Mouse (Mus musculus): Measurements from ENCODE around the gene Neurl4. TPM values are rescaled to one million over a fixed set of nuclear protein-coding genes. Genes with fewer than 3 reads are reported as not detected.

Gene Neurl4
- polyA plus RNA-seq, 1 experiment = 98.3 TPM

DNA sequence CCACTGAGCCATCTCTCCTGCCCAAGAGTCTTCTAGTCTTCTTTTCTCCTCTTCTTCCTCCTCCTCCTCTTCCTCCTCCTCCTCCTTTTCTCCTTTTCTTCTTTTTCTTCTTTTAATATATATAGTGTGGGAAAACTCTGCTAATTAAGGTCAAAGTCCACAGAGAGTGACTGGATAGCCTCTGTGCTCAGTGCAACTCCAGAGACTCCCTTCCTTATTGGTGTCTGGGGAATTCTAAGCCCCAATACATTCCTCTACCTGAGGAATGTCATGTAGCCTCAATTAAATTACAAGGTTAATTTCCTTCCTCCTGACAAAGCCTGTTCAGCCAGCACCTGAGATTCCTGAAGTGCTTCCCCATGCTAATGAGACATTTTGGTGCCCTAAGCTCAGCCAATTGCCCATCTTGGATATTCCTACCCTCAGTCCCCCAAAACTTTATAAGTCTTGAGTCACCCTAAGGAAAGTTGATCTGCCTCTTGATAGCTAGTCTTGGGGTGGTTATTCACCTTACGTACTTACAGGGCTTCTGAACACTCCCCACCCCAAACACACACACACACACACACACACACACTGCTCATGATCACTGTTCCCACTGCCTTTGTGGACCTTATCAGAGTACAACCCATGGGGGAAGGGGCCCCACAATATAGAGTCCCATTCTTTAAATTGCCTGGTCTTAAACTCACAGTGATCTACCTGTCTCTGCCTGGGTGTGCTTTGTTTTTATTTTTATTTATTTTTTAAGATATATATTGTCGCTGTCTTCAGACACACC lies 30.4 kb upstream of the Neurl4 start:
- TF ChIP-seq CTCF (IDR thresholded peaks at IDR 0.05; ENCODE audit: extremely low read depth, insufficient read depth, low read length) (no peak), POLR2A (IDR thresholded peaks at IDR 0.05; ENCODE audit: extremely low read depth, insufficient read depth, low read length) (no peak)
- Histone ChIP-seq H3K27ac (ENCODE audit: insufficient read depth, low read length) (no peak overlapping the region), H3K4me3 (ENCODE audit: insufficient read depth, low read length) (no peak overlapping the region), H3K4me1 (ENCODE audit: control insufficient read depth, insufficient read depth, low read length) (peaks cover 2% of the 10 kb centered on the region; the same call in 1 of the 2 replicates)

DNA sequence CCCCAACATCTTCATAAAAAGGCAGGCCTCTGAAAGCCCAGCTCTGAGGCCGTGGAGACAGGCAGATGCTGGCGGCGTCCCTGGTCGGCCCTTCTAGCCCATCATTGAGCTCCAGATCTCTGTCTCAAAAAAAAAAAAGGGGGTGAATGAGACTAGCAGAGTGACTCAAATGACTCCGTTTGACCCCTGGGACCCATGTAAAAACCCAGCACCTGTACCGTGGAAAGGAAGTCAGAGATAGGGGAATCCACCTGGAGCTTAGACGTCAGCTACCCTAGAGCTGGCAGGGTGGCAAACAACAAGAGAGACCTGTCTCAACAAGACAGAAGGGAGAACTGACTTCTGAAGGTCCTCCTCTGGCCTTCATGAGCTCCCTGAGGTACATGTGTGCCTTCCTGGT lies 29.1 kb upstream of the Neurl4 start:
- Histone ChIP-seq H3K4me3 (ENCODE audit: insufficient read depth, low read length) (no peak overlapping the region), H3K4me1 (ENCODE audit: control insufficient read depth, insufficient read depth, low read length) (no peaks in the 10 kb centered on the region), H3K27ac (ENCODE audit: insufficient read depth, low read length) (no peak overlapping the region)
- TF ChIP-seq POLR2A (IDR thresholded peaks at IDR 0.05; ENCODE audit: extremely low read depth, insufficient read depth, low read length) (no peak), CTCF (IDR thresholded peaks at IDR 0.05; ENCODE audit: extremely low read depth, insufficient read depth, low read length) (no peak)

DNA sequence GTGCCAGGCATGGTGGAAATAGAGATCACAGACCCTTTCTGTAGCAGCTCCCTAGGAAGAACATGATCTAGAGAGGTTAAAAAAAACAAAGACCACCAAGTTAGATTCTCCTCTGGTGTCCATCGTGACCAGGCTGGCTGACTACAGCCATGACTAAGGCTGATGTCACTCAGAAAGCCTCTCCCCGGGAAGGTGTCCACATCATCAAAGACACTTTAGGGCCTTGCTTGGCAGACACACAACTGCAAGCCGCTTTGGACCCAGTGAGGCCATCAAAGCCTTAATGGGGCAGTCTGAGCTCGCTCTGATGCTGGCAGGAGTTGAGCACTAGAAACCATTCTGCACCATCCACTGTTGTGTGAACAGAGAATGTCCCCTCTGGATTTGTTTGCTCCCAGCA lies 28.4 kb upstream of the Neurl4 start:
- Histone ChIP-seq H3K27ac (ENCODE audit: insufficient read depth, low read length) (no peak overlapping the region), H3K4me1 (ENCODE audit: control insufficient read depth, insufficient read depth, low read length) (no peaks in the 10 kb centered on the region), H3K4me3 (ENCODE audit: insufficient read depth, low read length) (no peak overlapping the region)
- TF ChIP-seq CTCF (IDR thresholded peaks at IDR 0.05; ENCODE audit: extremely low read depth, insufficient read depth, low read length) = no peak
- TF ChIP-seq POLR2A (IDR thresholded peaks at IDR 0.05; ENCODE audit: extremely low read depth, insufficient read depth, low read length) = no peak

DNA sequence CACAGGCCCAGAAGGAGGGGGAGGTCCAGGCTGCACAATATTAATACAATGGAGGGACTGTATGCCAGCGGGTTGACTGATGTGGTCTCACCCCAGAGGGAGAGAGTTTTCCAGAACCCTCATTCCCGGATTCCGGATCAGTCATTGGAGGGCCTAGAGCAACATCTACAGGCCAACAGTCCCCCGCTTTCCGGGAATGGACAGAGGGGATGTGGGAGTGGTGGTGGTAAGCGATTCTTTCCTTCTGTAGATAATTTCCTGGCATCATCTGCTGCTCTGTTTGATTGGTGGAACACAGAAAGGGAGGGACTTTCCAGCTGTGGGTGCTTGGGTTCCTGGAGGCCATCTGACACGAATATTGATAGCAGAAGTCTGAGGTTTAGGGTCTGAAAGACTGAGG lies 24.7 kb upstream of the Neurl4 start:
- no peaks in the 10 kb centered on the region for H3K4me1 ChIP-seq (ENCODE audit: control insufficient read depth, insufficient read depth, low read length)
- H3K27ac ChIP-seq (ENCODE audit: insufficient read depth, low read length) = no peak overlapping the region
- no peak overlapping the region for H3K4me3 ChIP-seq (ENCODE audit: insufficient read depth, low read length)
- TF ChIP-seq CTCF (IDR thresholded peaks at IDR 0.05; ENCODE audit: extremely low read depth, insufficient read depth, low read length) (no peak), POLR2A (IDR thresholded peaks at IDR 0.05; ENCODE audit: extremely low read depth, insufficient read depth, low read length) (no peak)

DNA sequence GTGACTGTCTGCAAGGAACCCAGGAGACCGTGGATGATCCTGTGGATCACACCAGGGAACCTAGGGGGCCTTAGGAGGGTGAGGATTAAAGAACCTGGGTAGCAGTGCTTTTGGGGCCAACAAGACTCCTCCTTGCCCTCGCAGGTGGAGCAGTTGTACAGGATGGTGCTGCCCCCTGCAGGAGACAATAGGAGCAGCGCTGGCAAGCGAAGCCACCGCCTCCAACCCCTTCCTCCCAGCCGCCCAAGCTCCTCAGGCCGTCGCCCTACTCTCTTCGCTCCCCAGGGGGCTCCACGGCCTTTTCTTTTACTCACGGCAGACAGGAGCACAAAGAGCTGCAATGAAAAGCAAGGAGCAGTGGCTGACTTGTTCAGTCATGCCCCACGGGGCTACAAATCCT lies 24.0 kb upstream of the Neurl4 start:
- H3K4me3 ChIP-seq (ENCODE audit: insufficient read depth, low read length) = no peak overlapping the region

DNA sequence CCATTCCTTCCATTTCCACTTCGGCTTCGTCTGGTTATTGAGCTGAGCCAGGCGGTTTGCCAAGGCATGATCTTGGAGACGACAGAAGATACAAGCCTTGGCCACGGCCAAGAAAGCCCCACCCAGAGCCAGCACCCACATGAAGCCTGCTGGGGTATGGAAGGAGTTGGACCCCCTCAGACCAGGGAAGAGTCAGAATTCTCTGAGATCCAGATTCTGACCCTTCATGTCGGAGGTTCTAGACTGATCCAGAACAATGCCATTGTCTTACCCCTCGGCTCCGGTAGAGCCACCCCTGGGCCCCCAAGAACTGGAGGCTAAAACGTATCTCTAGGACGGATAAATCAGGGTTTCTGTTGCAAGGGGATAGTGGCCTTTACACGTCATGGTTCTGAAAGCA lies 23.0 kb upstream of the Neurl4 start, which contains the start of gene Tmem95:
Gene Tmem95, minus strand, starts transcription at position 141 of the 400 bp plus-strand sequence.
- no peak for TF ChIP-seq CTCF (IDR thresholded peaks at IDR 0.05; ENCODE audit: extremely low read depth, insufficient read depth, low read length)
- no peak for TF ChIP-seq POLR2A (IDR thresholded peaks at IDR 0.05; ENCODE audit: extremely low read depth, insufficient read depth, low read length)
- Histone ChIP-seq H3K4me3 (ENCODE audit: insufficient read depth, low read length) (no peak within 1 kb of the TSS), H3K4me1 (ENCODE audit: control insufficient read depth, insufficient read depth, low read length) (no peaks in the 10 kb centered on the region), H3K27ac (ENCODE audit: insufficient read depth, low read length) (no peak within 1 kb of the TSS)

More for the DNA sequence above, 24.0 kb upstream of the Neurl4 start:
- TF ChIP-seq POLR2A (IDR thresholded peaks at IDR 0.05; ENCODE audit: extremely low read depth, insufficient read depth, low read length) = no peak
- TF ChIP-seq CTCF (IDR thresholded peaks at IDR 0.05; ENCODE audit: extremely low read depth, insufficient read depth, low read length) = peak; percentile 71
- H3K4me1 ChIP-seq (ENCODE audit: control insufficient read depth, insufficient read depth, low read length) = no peaks in the 10 kb centered on the region
- no peak overlapping the region for H3K27ac ChIP-seq (ENCODE audit: insufficient read depth, low read length)

DNA sequence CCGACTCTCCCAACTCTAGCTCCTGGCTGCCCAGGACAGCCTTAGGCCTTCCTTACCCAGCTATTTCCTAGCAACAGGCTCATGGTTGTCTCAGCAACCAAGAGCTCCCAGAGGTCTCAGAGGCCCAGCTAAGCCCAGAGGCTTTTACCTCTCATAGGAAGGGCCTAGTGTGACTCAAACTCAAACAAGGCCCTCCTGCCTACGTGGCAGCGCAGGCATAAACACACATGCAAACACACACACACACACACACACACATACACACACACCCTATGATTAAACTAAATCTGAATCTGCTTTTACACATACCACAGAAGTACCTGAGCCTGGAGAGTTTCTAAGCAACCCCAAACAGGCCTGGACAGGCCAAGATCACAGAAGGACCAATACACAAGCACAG lies 22.5 kb upstream of the Neurl4 start:
- Histone ChIP-seq H3K4me1 (ENCODE audit: control insufficient read depth, insufficient read depth, low read length) (no peaks in the 10 kb centered on the region), H3K4me3 (ENCODE audit: insufficient read depth, low read length) (no peak overlapping the region), H3K27ac (ENCODE audit: insufficient read depth, low read length) (no peak overlapping the region)
- no peak for TF ChIP-seq POLR2A (IDR thresholded peaks at IDR 0.05; ENCODE audit: extremely low read depth, insufficient read depth, low read length)
- no peak for TF ChIP-seq CTCF (IDR thresholded peaks at IDR 0.05; ENCODE audit: extremely low read depth, insufficient read depth, low read length)

DNA sequence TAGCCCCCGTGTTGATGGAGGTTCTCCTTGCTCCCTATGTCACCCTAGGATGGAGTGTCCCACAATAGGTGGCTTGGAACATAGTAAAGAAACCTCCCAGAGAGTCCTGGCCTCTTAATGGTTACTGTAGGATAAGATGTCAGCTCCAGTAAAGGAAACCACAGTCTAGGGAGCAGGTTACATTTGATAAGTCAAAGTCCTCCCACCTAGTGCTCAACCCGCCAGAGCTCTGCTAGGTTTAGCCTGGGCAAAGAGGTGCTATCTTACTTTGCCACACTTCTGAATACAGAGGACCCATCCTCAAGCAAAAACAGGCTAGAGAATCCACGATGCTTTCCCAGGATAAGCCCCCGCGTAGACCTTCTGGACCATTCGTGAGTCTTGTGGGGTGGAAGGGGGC lies 21.9 kb upstream of the Neurl4 start:
- H3K4me3 ChIP-seq (ENCODE audit: insufficient read depth, low read length) = no peak overlapping the region
- H3K4me1 ChIP-seq (ENCODE audit: control insufficient read depth, insufficient read depth, low read length) = no peaks in the 10 kb centered on the region
- TF ChIP-seq CTCF (IDR thresholded peaks at IDR 0.05; ENCODE audit: extremely low read depth, insufficient read depth, low read length) = no peak
- no peak for TF ChIP-seq POLR2A (IDR thresholded peaks at IDR 0.05; ENCODE audit: extremely low read depth, insufficient read depth, low read length)
- no peak overlapping the region for H3K27ac ChIP-seq (ENCODE audit: insufficient read depth, low read length)

DNA sequence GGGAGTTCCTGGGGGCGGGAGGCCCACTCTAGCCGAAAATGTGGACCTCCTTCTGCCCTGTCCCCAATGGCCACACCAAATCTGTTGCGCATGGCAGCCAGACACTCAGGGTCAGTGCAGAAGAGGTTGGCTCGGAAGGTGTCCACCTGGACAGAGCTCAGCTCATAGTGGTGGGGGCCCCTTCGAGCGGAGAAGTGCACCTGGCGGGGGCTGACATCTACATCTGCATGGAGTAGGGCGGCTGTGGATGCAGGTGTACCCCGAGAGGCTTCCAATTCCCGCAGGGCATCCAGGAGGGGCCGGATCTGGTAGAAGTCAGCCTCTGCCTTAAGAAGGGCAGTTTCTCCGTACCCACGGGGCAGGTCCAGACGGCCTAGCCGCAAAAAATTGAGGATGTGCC lies 21.2 kb upstream of the Neurl4 start:
- H3K4me3 ChIP-seq (ENCODE audit: insufficient read depth, low read length) = no peak overlapping the region
- no peak for TF ChIP-seq POLR2A (IDR thresholded peaks at IDR 0.05; ENCODE audit: extremely low read depth, insufficient read depth, low read length)
- no peaks in the 10 kb centered on the region for H3K4me1 ChIP-seq (ENCODE audit: control insufficient read depth, insufficient read depth, low read length)
- no peak overlapping the region for H3K27ac ChIP-seq (ENCODE audit: insufficient read depth, low read length)

DNA sequence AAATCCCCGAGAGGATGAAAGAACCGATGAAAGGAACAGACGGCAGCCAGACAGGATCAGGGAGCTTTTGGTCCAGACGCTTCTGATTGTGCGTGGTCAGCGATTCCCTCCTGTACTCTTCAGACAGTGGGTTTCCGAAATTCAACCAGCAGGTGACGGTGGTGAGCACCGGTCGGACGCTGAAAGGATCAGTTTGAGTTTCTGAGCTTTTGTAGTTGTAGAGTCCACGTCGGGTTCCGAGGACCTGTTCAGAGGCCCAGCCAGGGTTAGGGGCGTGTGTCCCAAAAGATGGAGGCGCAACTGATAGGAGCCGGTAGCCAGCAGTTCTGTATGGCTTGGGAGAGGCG lies 20.4 kb upstream of the Neurl4 start:
- no peaks in the 10 kb centered on the region for H3K4me1 ChIP-seq (ENCODE audit: control insufficient read depth, insufficient read depth, low read length)
- peak; percentile 57 for TF ChIP-seq CTCF (IDR thresholded peaks at IDR 0.05; ENCODE audit: extremely low read depth, insufficient read depth, low read length)
- no peak for TF ChIP-seq POLR2A (IDR thresholded peaks at IDR 0.05; ENCODE audit: extremely low read depth, insufficient read depth, low read length)
- H3K4me3 ChIP-seq (ENCODE audit: insufficient read depth, low read length) = peak overlapping the region; percentile 33
- peak overlapping the region; percentile 51; the same call in 1 of the 2 replicates for H3K27ac ChIP-seq (ENCODE audit: insufficient read depth, low read length)
